Mouse (Mus musculus) kidney, adult 2 months (tissue): ENCODE data around the gene Smdt1. TPM values are rescaled to one million over a fixed set of nuclear protein-coding genes. Genes with fewer than 3 reads are reported as not detected.

Experiments used
- DNase-seq: peaks from one replicate; pipeline ENCODE4 v3.0.0; 2021
- H3K27ac ChIP-seq: fragments of 200-500 bp; 2 replicates; pipeline ENCODE4 v1.5.1; 2012; ENCODE audit warnings: low read depth, low read length, control low read depth, inconsistent platforms; ENCODE audit not compliant: insufficient read depth
- H3K27me3 ChIP-seq: fragments of 200-500 bp; replicated peaks from 2 replicates; pipeline ENCODE4 v1.6.1; 2012; ENCODE audit warnings: mild to moderate bottlenecking, moderate library complexity, low read length, inconsistent platforms; ENCODE audit not compliant: control insufficient read depth, insufficient read depth
- H3K36me3 ChIP-seq: fragments of 200-500 bp; 2 replicates; pipeline ENCODE4 v1.6.1; 2012; ENCODE audit warnings: mild to moderate bottlenecking, moderate library complexity, low read length, inconsistent platforms; ENCODE audit not compliant: control insufficient read depth, insufficient read depth
- H3K4me1 ChIP-seq: fragments of 200-500 bp; 2 replicates; pipeline ENCODE4 v1.6.1; 2011; ENCODE audit warnings: low read length; ENCODE audit not compliant: control insufficient read depth, insufficient read depth
- H3K4me3 ChIP-seq: fragments of 200-500 bp; 2 replicates; pipeline ENCODE4 v1.5.1; 2011; ENCODE audit warnings: mild to moderate bottlenecking, low read depth, low read length, control low read depth; ENCODE audit not compliant: insufficient read depth
- CTCF ChIP-seq: fragments of 200-500 bp; conservative IDR thresholded peaks from 2 replicates; pipeline ENCODE4 v1.5.1; 2011; ENCODE audit warnings: low read depth, mild to moderate bottlenecking, control low read depth, low read length, moderate library complexity, mixed read lengths; ENCODE audit not compliant: insufficient read depth, insufficient read length
- POLR2A ChIP-seq: fragments of 200-500 bp; IDR thresholded peaks from one replicate; pipeline ENCODE4 v1.6.1; 2011; ENCODE audit warnings: low read depth, low read length, control low read depth
- WGBS: fragments of 180-500 bp; shearing (Covaris S2); methylation state at CpG from one replicate; pipeline ENCODE4 v1.1.7; 2018; 5-methylcytosine and 5-hydroxymethylcytosine counted together
- polyA plus RNA-seq: library from polyadenylated mRNA; depleted of rRNA; stranded (reverse); fragments of >200 nt; gene quantifications from 2 replicates; pipeline ENCODE4 v1.2.3, GENCODE M21; 2012; rRNA removed

The Smdt1 gene
- polyA plus RNA-seq: 316 and 376 TPM in 2 replicates

DNA sequence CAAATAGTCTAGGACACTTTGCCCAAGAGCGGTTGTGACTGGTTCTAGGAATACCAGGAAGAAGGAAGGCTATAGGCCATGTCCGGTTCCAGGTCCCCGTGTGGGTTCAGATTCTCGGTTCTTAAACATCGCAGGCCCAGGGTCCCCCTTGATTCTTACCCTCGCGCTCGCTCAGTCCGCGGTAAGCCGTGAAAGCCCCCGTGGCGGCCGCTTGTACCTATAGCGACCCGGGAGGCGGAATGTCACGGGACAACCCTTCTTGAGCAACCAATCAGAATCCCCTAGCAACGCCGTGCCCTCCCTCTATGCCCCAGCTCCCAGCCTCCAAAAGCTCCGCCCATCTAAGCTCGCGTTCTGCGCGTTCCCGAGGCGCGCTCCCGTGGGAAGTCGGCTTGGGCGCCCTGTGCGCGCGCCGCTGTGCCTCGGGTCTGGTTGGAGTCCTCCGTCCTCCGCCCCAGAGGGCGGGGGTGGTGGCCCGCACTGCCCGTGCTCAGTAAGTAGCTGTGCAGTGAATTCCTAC, at the start of gene Smdt1, which contains the start of the genes Naga and Pheta2:
Gene Smdt1 (plus strand): TSS at position 367 of the 520 bp plus-strand sequence.
Gene Naga (minus strand): TSS at position 333 of the 520 bp plus-strand sequence.
Gene Pheta2 (plus strand): TSS at position 350 of the 520 bp plus-strand sequence.
- Histone ChIP-seq H3K36me3 (no peaks in the 10 kb centered on the region), H3K27me3 (no peaks in the 10 kb centered on the region), H3K4me3 (peak within 1 kb of the TSS; percentile 73), H3K4me1 (peaks cover 9% of the 10 kb centered on the region; the same call in 1 of the 2 replicates), H3K27ac (peak within 1 kb of the TSS; percentile 57)
- under 1% methylated on average over 41 of the region's 41 CpGs for WGBS
- peak; percentile 98 for DNase-seq
- no peak for TF ChIP-seq CTCF
- TF ChIP-seq POLR2A: no peak

DNA sequence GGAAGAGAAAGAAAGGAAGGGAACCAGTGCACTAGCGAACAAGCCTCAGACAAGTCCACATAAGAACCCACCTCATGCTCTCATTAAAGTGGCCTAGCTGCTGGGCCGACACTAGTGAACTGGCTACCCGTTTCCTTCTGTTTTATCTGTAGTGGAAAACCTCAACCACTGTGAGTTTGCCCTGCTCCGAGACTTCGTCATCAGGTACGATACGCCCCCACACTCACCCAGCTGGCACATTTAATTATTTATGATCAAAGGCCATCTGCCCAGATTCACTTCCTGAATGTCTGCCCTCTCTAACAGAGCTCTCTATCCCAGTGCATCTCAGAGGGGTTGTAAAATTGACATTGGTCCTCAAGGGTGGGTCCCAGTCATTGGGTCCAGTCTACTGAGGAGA, 48.5 kb upstream of the Smdt1 start:
- TF ChIP-seq CTCF: no peak
- no peak for TF ChIP-seq POLR2A
- WGBS: 81% methylated on average over 7 of the region's 7 CpGs
- Histone ChIP-seq H3K4me1 (no peaks in the 10 kb centered on the region), H3K4me3 (no peak overlapping the region), H3K27ac (no peak overlapping the region), H3K27me3 (no peaks in the 10 kb centered on the region), H3K36me3 (no peaks in the 10 kb centered on the region)
- DNase-seq: no peak

GRCm38 (mm10) chr15:82292851-82293250, 45.9 kb upstream of the Smdt1 start:
- Histone ChIP-seq H3K4me1 (no peaks in the 10 kb centered on the region), H3K27ac (no peak overlapping the region), H3K27me3 (no peaks in the 10 kb centered on the region), H3K36me3 (no peaks in the 10 kb centered on the region), H3K4me3 (no peak overlapping the region)
- no peak for DNase-seq
- TF ChIP-seq POLR2A: no peak
- TF ChIP-seq CTCF: no peak
- 26% methylated on average over 5 of the region's 5 CpGs for WGBS

DNA sequence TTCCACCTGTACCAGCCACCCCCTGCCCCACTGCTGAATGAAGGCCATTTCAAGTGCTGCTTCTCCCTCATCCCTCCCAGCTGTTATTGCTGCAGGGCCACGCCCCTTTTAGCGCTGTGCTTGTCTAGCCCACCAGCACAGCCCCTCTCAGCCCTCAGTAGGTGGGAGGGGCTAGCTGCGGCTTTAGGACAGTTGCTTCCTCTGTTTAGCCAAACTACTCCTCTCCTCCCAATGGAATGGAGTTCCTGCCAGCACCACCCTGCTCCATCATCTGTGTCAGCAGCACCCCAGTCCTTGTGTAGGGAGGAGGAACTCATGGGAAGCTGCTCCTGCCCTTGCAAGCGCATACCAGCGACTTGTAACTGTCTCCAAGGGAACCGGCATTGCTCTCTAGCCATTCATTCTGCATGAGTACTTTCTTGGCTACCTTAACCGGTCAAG, 45.5 kb upstream of the Smdt1 start:
- no peaks in the 10 kb centered on the region for H3K27me3 ChIP-seq
- WGBS: 4% methylated on average over 7 of the region's 7 CpGs
- peak; percentile 14 for DNase-seq
- no peak overlapping the region for H3K4me3 ChIP-seq
- H3K27ac ChIP-seq: no peak overlapping the region
- no peak for TF ChIP-seq POLR2A
- TF ChIP-seq CTCF: no peak
- no peaks in the 10 kb centered on the region for H3K4me1 ChIP-seq
- no peaks in the 10 kb centered on the region for H3K36me3 ChIP-seq

DNA sequence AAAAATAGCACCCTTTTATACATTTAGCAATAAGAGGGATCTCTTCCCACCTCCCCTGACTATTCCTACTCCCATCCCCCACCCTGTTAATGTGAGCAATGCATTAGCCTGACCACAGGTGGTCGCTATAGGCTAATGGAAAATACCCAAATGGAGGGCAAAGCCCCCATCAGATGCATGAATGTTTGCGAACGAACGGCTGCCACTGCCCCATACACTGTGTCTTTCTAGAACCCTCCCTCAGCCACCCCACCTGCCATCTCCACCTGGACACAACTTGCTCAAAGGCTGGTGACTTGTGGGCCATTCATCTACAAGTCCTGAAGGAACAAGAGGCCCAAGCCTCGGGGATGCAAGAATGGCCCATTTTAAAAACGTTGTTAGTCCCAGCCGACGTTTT, 44.7 kb upstream of the Smdt1 start:
- Histone ChIP-seq H3K27me3 (no peaks in the 10 kb centered on the region), H3K4me3 (no peak overlapping the region), H3K27ac (no peak overlapping the region), H3K4me1 (no peaks in the 10 kb centered on the region), H3K36me3 (no peaks in the 10 kb centered on the region)
- 52% methylated on average over 8 of the region's 8 CpGs for WGBS
- peak; percentile 51 for TF ChIP-seq CTCF
- no peak for TF ChIP-seq POLR2A
- no peak for DNase-seq

DNA sequence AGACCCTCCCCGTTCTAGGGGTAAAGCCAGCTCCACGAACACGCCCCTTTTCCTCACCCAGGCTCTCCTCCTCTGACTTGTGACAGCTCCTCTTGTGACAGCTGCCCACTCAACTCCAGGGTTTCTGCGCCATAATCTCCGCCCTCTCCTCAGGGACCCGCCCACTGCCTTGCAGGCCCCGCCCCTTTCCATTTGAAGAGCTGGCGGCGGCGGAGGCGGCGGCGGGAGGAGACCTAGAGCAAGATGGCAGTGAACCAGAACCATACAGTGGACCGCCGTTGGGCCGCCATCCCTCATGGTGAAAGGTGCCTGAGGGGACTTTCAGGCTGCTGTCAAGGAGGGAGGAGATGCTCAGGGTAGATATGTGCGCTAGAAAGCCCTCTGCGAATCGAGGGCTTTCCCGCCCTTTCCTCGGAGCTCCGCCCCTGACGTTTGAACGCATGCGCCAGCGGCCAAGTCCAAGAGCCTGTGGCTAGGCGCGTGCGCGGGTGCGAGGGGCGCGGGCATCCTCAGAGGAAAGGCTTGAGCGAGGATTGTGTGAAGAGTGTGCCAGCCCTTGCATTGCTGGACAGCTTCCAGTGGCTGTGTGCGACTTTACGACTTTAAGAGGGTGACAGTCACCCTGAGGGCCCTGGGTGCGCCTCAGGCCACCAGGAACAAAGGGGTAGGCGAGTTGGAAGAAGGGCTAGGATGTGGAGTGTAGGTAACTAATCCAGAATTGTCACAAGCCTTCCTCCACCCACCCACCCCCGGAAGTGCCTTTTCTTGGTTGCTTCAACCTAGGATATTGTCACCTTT, 39.8 kb upstream of the Smdt1 start, which contains the start of gene Wbp2nl:
Gene Wbp2nl (plus strand): TSS at position 191 of the 798 bp plus-strand sequence.
- H3K4me3 ChIP-seq: no peak within 1 kb of the TSS
- no peak for TF ChIP-seq POLR2A
- TF ChIP-seq CTCF: no peak

GRCm38 (mm10) chr15:82307107-82307506, 31.7 kb upstream of the Smdt1 start:
- DNase-seq: no peak
- TF ChIP-seq CTCF: no peak
- TF ChIP-seq POLR2A: no peak
- no peaks in the 10 kb centered on the region for H3K27me3 ChIP-seq
- no peak overlapping the region for H3K4me3 ChIP-seq
- no peak overlapping the region for H3K27ac ChIP-seq
- no peaks in the 10 kb centered on the region for H3K4me1 ChIP-seq
- no peaks in the 10 kb centered on the region for H3K36me3 ChIP-seq
- WGBS: 86% methylated on average over 3 of the region's 3 CpGs

More for the DNA sequence above, 39.8 kb upstream of the Smdt1 start, which contains the start of gene Wbp2nl:
- no peaks in the 10 kb centered on the region for H3K36me3 ChIP-seq
- WGBS: 56% methylated on average over 39 of the region's 39 CpGs
- H3K27me3 ChIP-seq: no peaks in the 10 kb centered on the region
- no peak for DNase-seq
- H3K27ac ChIP-seq: no peak within 1 kb of the TSS
- H3K4me1 ChIP-seq: no peaks in the 10 kb centered on the region
